Mouse (Mus musculus) embryo, embryonic 11 days (tissue): ENCODE data around the gene Pusl1.

Experiments
- DNase-seq: peaks from one replicate; pipeline ENCODE4 v3.0.0-alpha.2; 2015

Pusl1 gene

GRCm38 (mm10) chr4:155840076-155841002 is 51.2 kb downstream of the Pusl1 start:
- DNase-seq = no peak

DNA sequence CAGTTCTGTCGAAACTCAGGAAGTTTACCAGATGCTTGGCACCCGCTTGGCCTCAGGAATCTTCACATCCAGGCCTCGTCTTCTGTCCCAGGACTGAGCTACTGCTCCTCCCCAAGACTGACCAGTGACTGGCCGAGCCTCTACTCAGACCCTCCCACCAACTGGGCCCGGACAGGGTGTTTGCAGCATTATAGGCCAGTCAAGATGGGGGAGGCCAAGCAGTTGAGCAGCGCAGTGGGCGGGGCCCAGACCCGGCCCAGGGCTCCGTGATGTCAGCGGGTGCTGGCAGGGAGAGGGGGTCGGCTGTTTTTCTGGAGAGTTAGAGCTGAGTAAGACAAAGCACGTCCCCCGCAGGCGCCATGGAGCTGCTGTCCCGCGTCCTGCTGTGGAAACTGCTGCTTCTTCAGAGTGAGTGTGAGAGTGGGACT is 52.1 kb downstream of the Pusl1 start, which contains the start of gene Mxra8:
TSS of gene Mxra8 (plus strand) at position 198 of the 428 bp plus-strand sequence.
- DNase-seq = peak; percentile 92

DNA sequence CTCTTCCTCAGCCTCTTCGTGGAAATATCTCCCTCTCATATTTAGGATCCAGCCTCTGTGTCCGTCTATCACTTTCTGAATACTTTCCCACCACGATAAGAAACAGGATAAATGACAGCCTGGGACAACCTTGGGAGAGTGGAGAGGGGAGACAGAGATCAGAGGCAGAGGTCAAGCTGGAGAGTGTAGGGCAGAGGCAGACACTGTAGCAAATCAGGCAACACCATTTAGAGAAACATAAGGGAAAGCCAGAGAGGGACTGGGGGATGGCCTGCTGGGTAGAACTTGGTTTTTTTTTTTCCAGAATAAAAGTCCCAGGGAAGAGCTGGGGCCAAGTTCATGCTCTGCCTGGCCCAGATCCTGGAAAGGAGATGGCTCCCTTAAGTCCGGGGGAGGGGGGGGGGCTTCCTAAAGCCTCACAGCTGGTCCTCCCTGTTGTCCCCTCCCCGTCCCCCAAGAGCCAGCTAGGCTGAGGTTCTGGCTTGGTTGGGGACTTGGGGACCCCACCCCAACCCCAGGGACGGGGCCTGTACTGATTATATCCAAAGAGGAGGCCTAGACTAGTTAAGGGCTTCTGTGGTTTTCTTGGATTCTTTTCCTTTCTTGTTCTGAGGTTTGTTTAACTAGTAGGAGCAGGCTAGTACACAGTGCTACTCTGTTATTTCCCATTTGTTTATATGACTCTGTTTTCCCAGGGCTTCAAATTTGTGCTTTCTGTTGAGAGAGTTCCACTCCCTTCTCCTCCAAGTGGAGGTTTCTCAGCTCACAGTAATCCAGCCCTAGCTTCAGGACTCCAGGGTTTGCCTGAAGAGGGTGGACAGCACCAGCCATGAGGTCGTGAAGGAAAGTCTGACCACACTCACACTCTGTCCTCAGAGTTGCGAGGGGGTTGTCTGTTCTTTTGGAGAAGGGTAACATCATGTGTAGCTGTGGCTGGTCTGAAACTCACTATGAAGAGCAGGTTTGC is 53.1 kb downstream of the Pusl1 start:
- no peak for DNase-seq
